Mouse (Mus musculus) heart, embryonic 12.5 days (tissue): ENCODE measurements around the gene Dbt. TPM values are rescaled to one million over a fixed set of nuclear protein-coding genes. Genes with fewer than 3 reads are reported as not detected.

Experiments used
- ATAC-seq: fragments of 200-750 bp; cut with Nextera tagmentation; 2 replicates; pipeline ENCODE4 v1.8.0; 2017; ENCODE audit warnings: moderate TSS enrichment, moderate library complexity; ENCODE audit not compliant: insufficient number of reproducible peaks, low FRiP score
- H3K27ac ChIP-seq: fragments of 300-500 bp; sonication (generic); 2 replicates; pipeline ENCODE4 v1.5.1; 2016; ENCODE audit warnings: mild to moderate bottlenecking, moderate library complexity; ENCODE audit not compliant: poor library complexity, severe bottlenecking
- H3K27me3 ChIP-seq: fragments of 300-500 bp; sonication (generic); replicated peaks from 2 replicates; pipeline ENCODE4 v1.6.1; 2016; ENCODE audit warnings: mild to moderate bottlenecking, moderate library complexity
- H3K36me3 ChIP-seq: fragments of 300-500 bp; sonication (generic); 2 replicates; pipeline ENCODE4 v1.6.1; 2016; ENCODE audit warnings: mild to moderate bottlenecking, moderate library complexity
- H3K4me1 ChIP-seq: fragments of 300-500 bp; sonication (generic); replicated peaks from 2 replicates; pipeline ENCODE4 v1.6.1; 2016; ENCODE audit warnings: mild to moderate bottlenecking
- H3K4me2 ChIP-seq: fragments of 300-500 bp; sonication (generic); 2 replicates; pipeline ENCODE4 v1.6.1; 2016; ENCODE audit warnings: mild to moderate bottlenecking, moderate library complexity
- H3K4me3 ChIP-seq: fragments of 300-500 bp; sonication (generic); 2 replicates; pipeline ENCODE4 v1.5.1; 2016; ENCODE audit warnings: mild to moderate bottlenecking
- H3K9ac ChIP-seq: fragments of 300-500 bp; sonication (generic); 2 replicates; pipeline ENCODE4 v1.6.1; 2016; ENCODE audit warnings: mild to moderate bottlenecking, moderate library complexity
- H3K9me3 ChIP-seq: fragments of 300-500 bp; sonication (generic); replicated peaks from 2 replicates; pipeline ENCODE4 v1.6.1; 2016; ENCODE audit warnings: mild to moderate bottlenecking, moderate library complexity
- WGBS: fragments of 180-500 bp; shearing (Covaris S2); methylation state at CpG from one replicate; pipeline ENCODE4 v1.1.7; 2016; 5-methylcytosine and 5-hydroxymethylcytosine counted together
- polyA plus RNA-seq: library from polyadenylated mRNA; unstranded; fragments of >200 nt; fragmentation: Nextera tagmentation; extraction: Ambion mirVana; gene quantifications from 2 replicates; pipeline ENCODE4 v1.2.1, GENCODE M21; 2016

The Dbt gene
- 23.2 and 26.6 TPM in 2 replicates for polyA plus RNA-seq

DNA sequence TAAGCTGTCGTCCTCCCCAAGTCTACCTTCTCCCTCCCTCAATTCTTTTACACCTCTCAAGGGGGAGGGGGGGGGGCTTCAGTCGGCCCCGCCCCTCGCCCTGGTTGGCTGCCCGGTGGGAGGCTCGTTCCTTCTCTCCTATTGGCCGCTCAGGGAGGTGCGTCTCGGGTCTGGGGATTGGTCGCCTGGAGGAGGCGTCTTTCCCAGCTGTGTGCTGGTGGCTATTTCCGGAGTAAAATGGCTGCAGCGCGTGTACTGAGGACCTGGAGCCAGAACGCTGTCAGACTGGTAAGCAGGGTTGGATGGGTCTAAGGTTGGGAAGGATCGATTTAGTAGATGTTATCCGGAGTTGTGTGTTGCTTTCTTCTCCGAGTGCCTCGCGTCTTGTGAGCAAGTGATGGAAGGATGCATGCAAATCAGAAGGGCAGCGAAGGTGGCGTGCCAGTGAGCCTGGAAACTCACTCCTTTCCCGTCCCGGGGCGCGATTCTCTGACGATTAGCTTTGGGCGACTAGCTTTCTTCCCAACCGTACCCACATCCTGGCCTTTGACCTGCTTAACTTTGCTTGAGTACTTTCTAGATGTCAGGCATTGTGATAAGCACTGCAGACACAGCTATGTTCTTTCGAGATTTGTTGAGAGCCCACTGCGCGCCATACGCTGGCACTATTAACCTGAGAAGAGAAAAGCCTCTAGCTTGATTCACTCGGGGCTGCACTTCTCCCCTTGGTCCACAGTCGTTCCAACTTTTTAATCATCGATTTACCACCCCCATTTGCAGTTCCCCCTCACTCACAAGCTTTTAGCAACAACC, at the start of gene Dbt:
Gene Dbt, plus strand, starts transcription at position 167 of the 813 bp plus-strand sequence.
- H3K9me3 ChIP-seq: no peaks in the 10 kb centered on the region
- H3K4me3 ChIP-seq: peak within 1 kb of the TSS; percentile 53
- H3K4me2 ChIP-seq: peak within 1 kb of the TSS; percentile 73
- peak; percentile 90 for ATAC-seq
- H3K4me1 ChIP-seq: peaks cover 11% of the 10 kb centered on the region
- under 1% methylated on average over 36 of the region's 36 CpGs for WGBS
- peak within 1 kb of the TSS; percentile 66 for H3K9ac ChIP-seq
- peaks cover 3% of the 10 kb centered on the region; the same call in 1 of the 2 replicates for H3K36me3 ChIP-seq
- no peaks in the 10 kb centered on the region for H3K27me3 ChIP-seq
- H3K27ac ChIP-seq: peak within 1 kb of the TSS; percentile 2; the same call in 1 of the 2 replicates

DNA sequence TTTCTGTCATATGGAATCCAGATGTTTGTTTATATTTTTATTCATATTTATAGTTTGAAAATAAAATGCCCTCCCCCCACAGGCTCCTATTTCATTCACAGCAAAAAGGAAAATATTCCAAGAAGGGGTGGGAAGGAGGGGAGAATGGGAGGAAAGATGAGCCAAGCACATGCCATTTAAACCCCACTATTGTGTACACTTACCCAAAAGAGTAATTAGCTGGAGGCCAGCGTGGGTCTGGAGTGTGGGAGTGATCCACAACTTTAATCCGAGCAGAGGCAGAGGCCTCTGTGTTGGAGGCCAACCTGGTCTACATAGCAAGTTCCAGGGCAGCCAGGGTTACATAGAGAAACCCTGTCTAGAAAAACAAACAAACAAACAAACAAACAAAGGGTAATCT, 48.6 kb upstream of the Dbt start:
- no peak overlapping the region for H3K27ac ChIP-seq
- no peak overlapping the region for H3K9ac ChIP-seq
- no peaks in the 10 kb centered on the region for H3K36me3 ChIP-seq
- no peak overlapping the region for H3K4me3 ChIP-seq
- no peaks in the 10 kb centered on the region for H3K9me3 ChIP-seq
- ATAC-seq: no peak
- H3K4me2 ChIP-seq: no peak overlapping the region
- 60% methylated on average over 2 of the region's 2 CpGs for WGBS
- no peaks in the 10 kb centered on the region for H3K27me3 ChIP-seq
- 0 out of 2 replicates have a peak, but pooled peaks cover 2% of the 10 kb centered on the region for H3K4me1 ChIP-seq

DNA sequence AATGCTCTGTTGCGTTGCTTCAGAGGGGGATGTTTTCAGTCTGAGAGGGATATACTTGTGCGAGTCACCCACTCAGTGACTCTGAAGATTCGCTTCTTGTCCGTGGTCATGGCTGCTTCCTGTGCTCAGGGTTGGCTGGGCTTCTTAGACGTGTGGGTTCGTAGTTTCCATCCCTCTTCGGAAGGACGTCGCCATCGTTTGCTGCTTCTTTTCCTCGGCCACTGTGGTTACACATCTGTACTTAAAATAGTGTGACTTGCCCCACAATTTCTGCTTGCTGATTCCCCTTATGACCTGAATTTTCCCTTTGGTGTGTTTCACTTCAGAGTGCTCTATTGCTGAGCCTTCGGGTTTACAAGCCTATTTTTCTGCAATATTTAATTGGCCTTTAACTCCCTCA, 47.2 kb upstream of the Dbt start:
- H3K27me3 ChIP-seq: no peaks in the 10 kb centered on the region
- no peak overlapping the region for H3K4me2 ChIP-seq
- no peaks in the 10 kb centered on the region for H3K36me3 ChIP-seq
- H3K27ac ChIP-seq: no peak overlapping the region
- WGBS: 87% methylated on average over 12 of the region's 12 CpGs
- no peak overlapping the region for H3K4me3 ChIP-seq
- H3K9ac ChIP-seq: no peak overlapping the region
- no peaks in the 10 kb centered on the region for H3K9me3 ChIP-seq
- ATAC-seq: no peak
- H3K4me1 ChIP-seq: 0 out of 2 replicates have a peak, but pooled peaks cover 2% of the 10 kb centered on the region

DNA sequence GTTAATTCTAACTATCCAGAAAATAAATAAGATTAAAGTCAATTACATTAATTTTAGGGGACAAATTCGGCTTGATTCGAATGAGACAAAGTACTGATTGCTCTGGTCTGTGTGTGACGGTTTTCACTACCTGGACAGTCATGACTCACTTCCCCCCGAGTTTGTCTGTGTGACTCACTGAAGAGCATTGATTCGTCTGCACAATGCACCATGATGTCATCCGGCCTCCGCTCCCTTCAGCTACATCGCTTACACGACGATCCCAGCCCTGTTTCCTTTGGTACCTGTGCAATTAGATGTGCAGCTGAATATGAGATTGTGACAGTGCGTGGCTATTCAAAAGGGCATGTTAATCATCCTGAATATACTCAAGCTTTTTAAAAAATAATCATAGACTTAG, 38.3 kb upstream of the Dbt start:
- H3K27me3 ChIP-seq: no peaks in the 10 kb centered on the region
- no peaks in the 10 kb centered on the region for H3K9me3 ChIP-seq
- no peak overlapping the region for H3K4me2 ChIP-seq
- H3K4me1 ChIP-seq: peaks cover 14% of the 10 kb centered on the region
- no peaks in the 10 kb centered on the region for H3K36me3 ChIP-seq
- H3K27ac ChIP-seq: no peak overlapping the region
- no peak overlapping the region for H3K9ac ChIP-seq
- ATAC-seq: no peak
- H3K4me3 ChIP-seq: no peak overlapping the region
- WGBS: 59% methylated on average over 11 of the region's 11 CpGs

DNA sequence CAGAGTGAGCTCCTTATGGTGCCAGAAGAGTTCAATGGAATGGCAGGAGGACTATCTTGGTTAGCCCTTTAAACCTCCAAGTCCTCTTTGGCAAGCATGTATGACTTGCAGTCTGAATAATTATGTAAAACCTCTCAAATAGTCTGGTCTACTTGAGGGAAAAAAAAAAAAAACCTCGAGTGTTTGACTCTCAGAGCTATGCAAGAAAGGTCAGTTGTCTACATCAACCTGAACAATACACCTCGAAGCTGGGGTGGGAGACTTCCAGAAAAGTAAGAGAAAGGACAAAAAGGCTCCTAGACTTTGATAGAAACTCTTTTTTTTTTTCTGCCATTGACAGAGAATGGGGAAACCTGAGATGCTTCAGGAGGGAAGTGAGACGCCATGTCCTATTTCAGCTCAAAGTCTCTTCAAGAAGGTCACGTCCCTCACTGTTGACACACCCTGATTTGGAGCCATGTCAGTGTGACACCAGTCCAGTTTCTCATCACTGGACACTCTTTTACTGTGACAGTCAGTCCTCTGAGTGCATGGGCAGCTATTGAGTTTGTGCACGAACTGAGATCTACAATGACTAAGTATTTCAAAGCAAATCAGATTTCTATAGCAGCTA, 36.1 kb upstream of the Dbt start:
- WGBS: 43% methylated on average over 5 of the region's 5 CpGs
- H3K9ac ChIP-seq: no peak overlapping the region
- no peaks in the 10 kb centered on the region for H3K36me3 ChIP-seq
- H3K4me2 ChIP-seq: no peak overlapping the region
- peaks cover 19% of the 10 kb centered on the region for H3K4me1 ChIP-seq
- H3K4me3 ChIP-seq: no peak overlapping the region
- H3K27me3 ChIP-seq: no peaks in the 10 kb centered on the region
- H3K9me3 ChIP-seq: no peaks in the 10 kb centered on the region
- no peak overlapping the region for H3K27ac ChIP-seq
- ATAC-seq: no peak

DNA sequence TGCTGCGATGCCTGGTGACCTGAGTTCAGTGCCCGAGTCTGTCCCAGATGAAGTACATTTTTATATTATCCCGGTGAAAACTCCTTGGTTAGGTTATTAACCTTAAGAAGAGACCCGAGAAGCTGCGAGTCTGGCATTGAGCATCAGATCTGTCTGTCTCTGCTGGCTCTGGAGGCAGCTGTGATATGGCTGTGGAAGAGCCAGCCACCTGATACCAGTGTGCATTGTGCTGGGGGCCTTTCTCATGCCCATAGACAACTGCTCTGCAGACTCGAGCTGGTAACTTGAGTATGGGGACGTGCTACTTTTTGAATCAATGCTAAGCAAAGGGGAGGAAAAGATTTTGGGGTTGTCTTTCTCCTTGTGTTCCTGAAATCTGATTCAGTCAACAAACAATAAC, 35.5 kb upstream of the Dbt start:
- WGBS: 73% methylated on average over 7 of the region's 7 CpGs
- no peaks in the 10 kb centered on the region for H3K27me3 ChIP-seq
- no peak overlapping the region for H3K4me3 ChIP-seq
- no peak overlapping the region for H3K4me2 ChIP-seq
- no peaks in the 10 kb centered on the region for H3K36me3 ChIP-seq
- H3K9me3 ChIP-seq: no peaks in the 10 kb centered on the region
- no peak overlapping the region for H3K27ac ChIP-seq
- no peak overlapping the region for H3K9ac ChIP-seq
- H3K4me1 ChIP-seq: peaks cover 19% of the 10 kb centered on the region
- ATAC-seq: no peak

DNA sequence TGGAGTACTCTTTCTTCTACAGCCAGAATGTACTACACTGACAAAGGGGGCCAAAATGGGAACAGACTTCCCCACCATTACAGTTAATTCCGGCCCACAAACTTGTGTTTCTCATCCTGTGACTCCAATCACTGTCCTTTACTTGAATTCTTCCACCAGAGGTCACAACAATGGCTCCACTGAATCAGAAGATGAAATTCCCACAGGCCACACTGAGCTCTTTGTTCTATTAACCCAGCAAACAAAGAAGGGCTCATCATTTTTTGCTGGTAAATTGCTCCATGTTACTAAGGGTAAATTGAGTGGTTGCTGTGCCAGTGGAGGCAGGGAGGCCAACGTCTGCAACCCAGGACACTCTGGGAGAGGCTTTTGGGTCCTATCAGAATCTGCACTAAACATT, 32.8 kb upstream of the Dbt start:
- no peak for ATAC-seq
- no peaks in the 10 kb centered on the region for H3K27me3 ChIP-seq
- H3K4me3 ChIP-seq: no peak overlapping the region
- H3K36me3 ChIP-seq: no peaks in the 10 kb centered on the region; the same call in 1 of the 2 replicates
- 0 out of 2 replicates have a peak, but pooled peaks cover 12% of the 10 kb centered on the region for H3K4me1 ChIP-seq
- no peak overlapping the region for H3K27ac ChIP-seq
- no peak overlapping the region for H3K9ac ChIP-seq
- H3K9me3 ChIP-seq: no peaks in the 10 kb centered on the region
- WGBS: 72% methylated on average over 2 of the region's 2 CpGs
- H3K4me2 ChIP-seq: no peak overlapping the region

DNA sequence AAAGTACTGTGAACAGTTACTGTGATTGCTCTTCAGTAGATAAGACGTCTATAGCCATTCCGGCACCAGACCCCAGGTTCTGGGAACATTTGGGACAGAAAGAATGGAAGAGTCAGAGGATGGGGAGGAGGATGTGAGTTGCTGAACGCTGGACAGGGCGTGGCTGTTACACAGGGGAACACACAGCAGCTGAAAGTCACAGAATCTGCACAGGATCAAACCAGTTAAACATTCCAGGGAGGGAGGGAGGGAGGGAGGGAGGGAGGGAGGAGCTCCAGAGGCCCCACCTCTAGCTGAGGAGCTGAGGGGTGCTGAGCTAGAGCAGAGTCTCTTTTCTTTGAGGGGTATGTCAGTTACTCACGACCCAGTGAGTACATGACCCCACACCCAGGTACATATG, 31.9 kb upstream of the Dbt start:
- WGBS: 25% methylated on average over 5 of the region's 5 CpGs

DNA sequence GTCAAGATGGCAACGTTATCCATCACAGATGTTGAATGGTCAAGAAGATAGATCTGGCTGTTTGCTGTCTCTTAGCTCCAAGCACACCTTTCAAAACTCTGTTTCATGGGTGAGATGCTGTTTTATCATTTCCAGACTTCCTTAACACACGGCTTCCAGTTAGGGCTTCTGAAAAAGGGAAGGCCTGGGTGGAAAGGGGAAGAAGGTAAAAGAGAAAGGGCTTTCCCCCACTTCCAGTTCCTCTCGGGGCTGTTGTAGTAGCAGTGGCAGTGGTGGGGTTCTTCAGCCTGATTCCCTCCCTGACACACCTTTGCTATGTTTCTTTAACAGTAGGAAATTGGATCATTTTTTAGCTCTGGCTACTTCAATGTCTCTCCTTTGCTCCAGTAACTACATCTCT, 30.1 kb upstream of the Dbt start:
- Histone ChIP-seq H3K4me2 (no peak overlapping the region), H3K27ac (no peak overlapping the region), H3K9ac (no peak overlapping the region), H3K27me3 (no peaks in the 10 kb centered on the region), H3K4me3 (no peak overlapping the region), H3K9me3 (no peaks in the 10 kb centered on the region), H3K4me1 (0 out of 2 replicates have a peak, but pooled peaks cover 4% of the 10 kb centered on the region), H3K36me3 (peaks cover 14% of the 10 kb centered on the region)
- ATAC-seq: no peak
- WGBS: 66% methylated on average over 3 of the region's 3 CpGs

More for the DNA sequence above, 31.9 kb upstream of the Dbt start:
- H3K9ac ChIP-seq: no peak overlapping the region
- H3K4me2 ChIP-seq: no peak overlapping the region
- ATAC-seq: no peak
- no peaks in the 10 kb centered on the region; the same call in 1 of the 2 replicates for H3K36me3 ChIP-seq
- no peaks in the 10 kb centered on the region for H3K27me3 ChIP-seq
- no peak overlapping the region for H3K27ac ChIP-seq
- H3K4me1 ChIP-seq: 0 out of 2 replicates have a peak, but pooled peaks cover 12% of the 10 kb centered on the region
- no peak overlapping the region for H3K4me3 ChIP-seq
- no peaks in the 10 kb centered on the region for H3K9me3 ChIP-seq

DNA sequence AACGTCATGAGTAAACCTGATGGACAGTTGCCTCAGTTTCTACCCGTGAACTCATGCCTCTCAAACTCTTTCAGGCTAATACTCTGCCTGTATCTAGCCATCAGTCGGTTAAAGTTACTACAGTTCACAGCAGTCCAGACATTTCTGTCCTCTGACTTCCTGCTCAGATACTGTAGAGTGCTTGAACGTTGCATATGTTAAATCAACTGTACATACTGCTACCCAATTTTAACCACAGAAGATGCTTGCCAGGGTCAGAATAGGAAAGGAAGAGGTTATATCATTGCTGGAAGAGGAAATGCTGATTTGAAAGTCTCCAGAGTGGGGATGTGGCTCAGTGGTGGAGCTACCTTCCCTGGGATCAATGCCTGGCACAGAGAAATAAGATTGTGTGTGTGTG, 29.6 kb upstream of the Dbt start:
- H3K27ac ChIP-seq: no peak overlapping the region
- WGBS: 72% methylated on average over 4 of the region's 4 CpGs
- no peak overlapping the region for H3K9ac ChIP-seq
- no peak for ATAC-seq
- no peak overlapping the region for H3K4me3 ChIP-seq
- H3K4me1 ChIP-seq: 0 out of 2 replicates have a peak, but pooled peaks cover 4% of the 10 kb centered on the region
- H3K4me2 ChIP-seq: no peak overlapping the region
- no peaks in the 10 kb centered on the region for H3K9me3 ChIP-seq
- H3K27me3 ChIP-seq: no peaks in the 10 kb centered on the region
- H3K36me3 ChIP-seq: peaks cover 19% of the 10 kb centered on the region

DNA sequence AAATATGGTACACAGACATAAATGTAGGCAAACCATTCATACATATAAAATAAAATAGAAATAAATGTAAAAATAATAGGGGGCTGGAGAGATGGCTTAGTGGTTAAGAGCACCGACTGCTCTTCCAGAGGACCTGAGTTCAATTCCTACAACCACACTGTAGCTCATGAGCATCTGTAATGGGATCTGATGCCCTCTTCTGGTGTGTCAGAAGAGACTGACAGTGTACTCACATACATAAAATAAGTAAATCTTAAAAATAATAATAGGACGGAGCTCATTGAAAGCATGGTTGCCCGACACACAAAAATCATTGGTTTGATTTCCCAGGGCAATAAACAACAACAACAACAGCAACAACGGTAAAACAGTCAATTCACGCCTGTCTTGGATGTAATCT, 21.9 kb upstream of the Dbt start:
- Histone ChIP-seq H3K27ac (no peak overlapping the region), H3K4me3 (no peak overlapping the region), H3K27me3 (no peaks in the 10 kb centered on the region), H3K9ac (no peak overlapping the region), H3K36me3 (peaks cover 86% of the 10 kb centered on the region), H3K9me3 (no peaks in the 10 kb centered on the region), H3K4me2 (no peak overlapping the region), H3K4me1 (no peaks in the 10 kb centered on the region)
- 92% methylated on average over 5 of the region's 5 CpGs for WGBS
- no peak for ATAC-seq
